Mouse (Mus musculus) ES-E14 (cell line): ENCODE results near the gene Ntsr2.

ENCODE experiments used
- CHD2 ChIP-seq: IDR thresholded peaks from 2 replicates; pipeline ENCODE4 v1.6.1; 2014; ENCODE audit warnings: mild to moderate bottlenecking, low read depth, low read length, inconsistent platforms
- HCFC1 ChIP-seq: IDR thresholded peaks from 2 replicates; pipeline ENCODE4 v1.6.1; 2012; ENCODE audit warnings: low read length, inconsistent platforms, borderline replicate concordance; ENCODE audit not compliant: insufficient read depth
- ZC3H11A ChIP-seq: IDR thresholded peaks from 2 replicates; pipeline ENCODE4 v1.6.1; 2012; ENCODE audit warnings: low read depth, mild to moderate bottlenecking, inconsistent platforms, low read length, borderline replicate concordance
- ZNF384 ChIP-seq: IDR thresholded peaks from 2 replicates; pipeline ENCODE4 v1.6.1; 2012; ENCODE audit warnings: low read depth, low read length, inconsistent platforms

DNA sequence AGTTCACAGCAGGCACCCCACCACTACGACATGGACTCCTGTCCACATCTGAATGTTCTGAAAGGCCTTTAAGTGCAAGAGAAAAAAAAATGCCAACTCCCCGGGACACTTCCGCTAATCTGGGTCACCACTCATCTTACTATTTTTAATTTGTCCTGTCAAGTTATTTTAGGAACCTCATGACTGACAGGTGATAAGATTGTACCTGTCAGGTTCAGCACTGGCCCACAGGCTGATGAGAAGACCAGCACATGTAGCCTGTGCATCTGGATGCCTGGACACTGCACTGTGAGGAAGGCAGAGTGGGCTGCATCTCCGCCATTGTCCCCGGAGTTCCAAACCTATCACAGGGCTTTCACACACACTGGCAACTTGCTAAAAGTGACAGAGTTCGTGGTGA lies 3.4 kb upstream of the Ntsr2 start:
- no peak for TF ChIP-seq ZC3H11A
- no peak for TF ChIP-seq ZNF384
- TF ChIP-seq HCFC1: no peak
- TF ChIP-seq CHD2: no peak
